Mouse (Mus musculus): Measurements from ENCODE around the gene Lhpp.
A peak's percentile ranks its signal among the peaks of the same experiment; 100 is the strongest.

The Lhpp gene

DNA sequence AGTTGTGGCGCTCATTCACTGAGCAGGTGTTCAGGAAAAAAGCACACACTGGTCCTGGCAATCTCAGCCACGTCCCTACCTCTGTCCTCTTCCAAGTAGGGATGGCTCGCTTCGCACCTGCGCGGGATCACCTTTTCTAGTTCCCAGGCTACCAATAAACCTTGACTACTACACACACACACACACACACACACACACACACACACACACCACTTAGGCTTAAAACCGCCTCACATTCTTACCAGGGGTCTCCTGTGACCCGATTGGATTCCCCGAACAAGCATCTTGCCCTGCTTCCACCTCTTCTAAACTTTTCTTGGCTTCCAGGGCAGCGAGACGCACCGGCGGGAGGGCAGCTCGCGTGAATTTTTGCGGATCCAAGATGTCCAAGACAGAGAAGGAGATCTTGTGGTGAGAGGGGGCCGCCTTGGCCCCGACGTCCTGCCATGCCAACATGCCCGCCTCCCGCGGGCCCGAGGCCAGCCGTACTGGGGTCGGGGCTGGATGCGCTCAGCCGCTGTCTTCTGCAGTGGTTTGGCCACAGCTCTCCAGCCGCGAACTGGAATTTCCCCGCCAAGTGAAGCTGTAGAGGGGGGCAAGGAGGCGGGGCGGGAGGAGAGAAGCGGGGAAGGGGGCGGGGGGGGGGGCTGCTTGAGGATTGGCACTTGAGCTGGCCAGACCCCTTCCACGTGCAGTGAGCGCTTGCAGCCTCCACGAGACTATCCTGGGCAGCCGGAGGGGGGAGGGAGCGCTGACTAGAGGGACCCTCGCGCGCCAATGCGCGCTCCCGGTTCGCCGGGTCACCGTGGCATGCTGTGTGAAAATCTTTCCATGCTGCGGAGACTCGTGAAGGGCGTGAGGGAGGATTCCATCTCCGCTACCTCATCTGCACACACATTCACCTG lies 11.1 kb upstream of the Lhpp start, which contains the start of gene Nkx1-2:
Gene Nkx1-2 (minus strand): TSS at position 567 of the 905 bp plus-strand sequence.
- peak; percentile 17 to 19 for DNase-seq

DNA sequence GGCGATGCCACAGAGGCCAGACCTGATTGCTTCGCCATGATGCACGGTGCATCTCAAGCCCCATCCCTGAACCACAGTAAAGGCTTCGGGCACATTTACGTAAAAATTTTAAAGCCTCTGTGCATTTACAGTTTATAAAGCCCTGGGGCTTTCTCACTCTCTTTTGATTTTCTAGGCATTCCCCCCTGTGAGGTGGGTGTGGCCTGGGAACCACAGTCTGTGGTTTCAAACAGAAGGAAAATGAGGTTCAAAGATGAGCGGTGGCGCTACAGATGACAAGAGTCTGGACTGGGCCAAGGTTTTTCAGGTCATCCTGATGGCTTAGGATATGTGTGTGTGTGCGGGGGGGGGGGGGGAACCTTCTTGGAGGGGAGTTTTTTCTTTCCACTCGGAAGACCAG lies 10.4 kb upstream of the Lhpp start:
- DNase-seq, result peak in 1 of 2 experiments; percentile 24

DNA sequence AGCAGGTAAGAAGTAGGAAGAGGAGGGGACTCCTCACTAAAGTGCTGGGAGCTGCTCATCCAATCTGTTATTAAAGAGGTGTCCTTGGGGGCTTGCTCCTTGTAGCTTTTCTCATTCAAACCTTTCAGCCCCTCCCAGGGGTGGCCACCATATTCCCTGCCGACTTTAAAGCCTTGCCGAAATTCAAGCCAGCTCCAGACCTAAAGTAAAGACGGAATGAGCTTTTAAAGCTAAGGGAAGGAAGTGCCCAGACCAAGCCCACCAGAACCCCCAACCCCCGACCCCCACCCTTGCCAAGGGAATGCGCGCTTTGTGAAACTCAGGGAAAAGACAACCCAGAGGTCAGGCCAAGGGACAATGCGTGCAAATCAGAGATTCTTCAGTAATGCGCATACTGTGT lies 9.5 kb upstream of the Lhpp start:
- DNase-seq, result no peak

DNA sequence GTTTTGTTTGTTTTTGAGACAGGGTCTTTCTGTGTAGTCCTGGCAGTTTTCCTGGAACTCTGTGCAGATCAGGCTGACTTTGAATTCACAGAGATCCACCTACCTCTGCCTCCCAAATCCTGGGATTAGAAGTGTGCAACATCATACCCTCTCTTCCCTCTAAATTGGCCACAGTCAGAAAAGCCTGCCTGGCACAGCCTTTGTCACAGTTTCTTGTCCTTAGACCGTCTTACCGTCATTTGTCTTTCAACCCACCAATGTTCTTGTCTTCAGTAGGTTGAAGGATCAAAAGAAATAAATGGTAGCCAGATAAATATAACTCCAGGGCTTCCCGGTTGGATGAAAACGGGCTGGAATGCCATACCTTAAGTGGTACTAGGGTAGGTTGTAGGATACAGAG lies 5.7 kb upstream of the Lhpp start:
- no peak for DNase-seq

DNA sequence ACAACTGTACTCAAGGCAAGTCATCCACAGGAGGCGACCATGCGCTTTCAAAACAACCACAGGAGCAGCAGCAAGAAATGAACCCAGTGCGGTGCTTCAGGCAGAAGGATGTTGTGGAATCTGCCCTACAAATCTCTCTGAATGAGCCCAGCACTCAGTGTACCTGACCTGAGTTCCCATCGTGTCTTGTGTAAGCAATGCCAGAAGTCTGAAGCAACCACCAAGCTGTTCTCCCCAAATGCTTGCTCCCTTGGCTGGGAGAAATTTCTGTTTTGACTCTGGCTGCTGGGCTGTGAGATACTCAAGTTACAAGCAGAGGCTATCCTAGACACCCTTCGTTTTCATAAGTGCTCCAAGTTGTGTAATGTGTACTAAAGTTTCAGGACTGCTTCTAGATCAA lies 4.7 kb upstream of the Lhpp start:
- DNase-seq, result no peak

DNA sequence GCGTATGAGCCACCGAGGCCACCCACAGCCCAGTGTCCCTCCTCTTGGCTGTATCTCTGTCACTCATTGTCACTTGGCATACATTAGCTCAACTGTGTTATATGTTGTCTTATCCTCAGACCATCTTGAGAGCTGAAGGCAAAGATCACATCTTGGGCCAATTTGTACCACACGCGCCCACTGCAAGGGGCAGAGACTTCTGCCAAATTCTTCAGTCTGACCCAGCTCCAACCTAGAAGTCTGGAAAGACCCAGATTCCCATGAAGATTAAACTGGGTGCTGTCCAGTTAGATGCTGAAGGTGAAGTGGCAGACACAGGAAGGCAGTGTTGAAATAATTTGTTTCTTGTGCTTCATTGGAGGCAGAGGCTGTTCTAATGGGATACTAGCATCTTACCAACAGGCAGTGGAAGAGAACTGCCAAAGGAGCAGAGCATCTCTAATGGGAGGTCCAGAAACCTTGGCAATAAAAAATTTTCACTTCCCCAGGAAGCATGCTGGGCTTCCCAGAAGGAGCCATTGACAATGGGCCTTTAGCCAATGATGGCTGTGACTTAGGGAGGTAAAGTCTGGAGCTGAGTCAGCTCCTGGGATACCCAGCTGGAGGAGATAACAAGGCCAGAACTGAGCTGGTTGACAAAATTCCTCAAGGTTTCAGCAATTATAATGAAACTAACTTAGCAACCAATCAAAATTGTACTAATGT lies 2.0 kb upstream of the Lhpp start:
- DNase-seq, result no peak

DNA sequence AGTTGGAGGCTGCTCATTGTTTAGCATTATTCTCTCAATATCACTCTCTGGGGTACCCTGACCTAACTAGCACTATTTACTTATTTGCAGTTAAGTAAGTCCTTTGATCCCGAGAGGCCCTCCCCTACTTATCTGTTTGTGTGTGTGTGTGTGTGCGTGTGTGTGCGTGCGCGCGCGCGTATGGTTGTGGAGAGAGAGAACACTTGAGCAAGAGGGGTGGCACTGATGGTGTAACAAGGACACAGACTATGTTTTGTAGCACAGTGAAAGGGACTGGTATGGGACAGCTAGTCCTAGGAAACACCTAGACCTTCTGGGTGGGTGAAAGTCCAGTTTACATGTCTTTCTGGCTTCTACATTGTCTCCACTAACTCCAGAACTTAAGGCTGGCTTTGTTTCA lies 1.1 kb downstream of the Lhpp start:
- DNase-seq, result no peak

DNA sequence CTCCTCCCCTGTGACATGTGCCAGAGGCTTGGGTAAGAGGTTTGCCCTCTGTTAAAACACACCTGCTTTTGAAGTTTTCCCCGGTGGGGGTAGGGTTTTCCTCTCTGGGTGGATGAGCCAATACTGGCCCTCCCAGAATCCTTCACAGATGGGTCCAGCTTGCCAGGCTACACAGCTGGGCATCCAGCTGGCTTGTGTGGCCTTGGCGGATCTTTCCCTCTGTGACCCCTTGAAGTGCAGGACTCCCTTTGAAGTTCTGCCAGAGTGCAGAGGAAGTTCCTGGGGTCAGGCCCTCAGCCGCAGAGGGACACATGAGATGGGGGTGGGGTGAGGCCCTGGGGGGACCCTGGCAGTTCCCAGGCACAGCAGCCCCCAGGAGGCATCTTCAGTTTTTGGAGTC lies 4.9 kb downstream of the Lhpp start:
- no peak for DNase-seq

DNA sequence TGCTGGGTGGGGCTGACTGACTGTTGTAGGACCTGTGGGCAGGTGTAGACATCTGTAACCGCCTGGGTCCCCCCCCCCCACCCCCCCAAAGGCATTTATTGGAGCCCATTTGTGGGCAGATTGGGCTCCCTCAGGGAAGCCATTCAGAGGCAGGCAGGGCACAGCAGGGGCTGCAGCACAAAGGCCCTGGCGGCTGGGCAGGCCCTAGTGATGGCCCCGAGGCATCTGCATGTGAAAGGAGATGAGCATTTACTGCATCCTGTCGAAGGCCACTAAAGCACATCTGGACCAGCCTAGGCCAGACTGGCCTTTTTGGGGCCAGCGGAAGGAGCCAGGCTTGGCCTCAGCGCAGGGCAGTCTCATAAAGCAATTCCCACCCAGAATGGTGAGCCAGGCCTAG lies 6.0 kb downstream of the Lhpp start:
- DNase-seq, result no peak

DNA sequence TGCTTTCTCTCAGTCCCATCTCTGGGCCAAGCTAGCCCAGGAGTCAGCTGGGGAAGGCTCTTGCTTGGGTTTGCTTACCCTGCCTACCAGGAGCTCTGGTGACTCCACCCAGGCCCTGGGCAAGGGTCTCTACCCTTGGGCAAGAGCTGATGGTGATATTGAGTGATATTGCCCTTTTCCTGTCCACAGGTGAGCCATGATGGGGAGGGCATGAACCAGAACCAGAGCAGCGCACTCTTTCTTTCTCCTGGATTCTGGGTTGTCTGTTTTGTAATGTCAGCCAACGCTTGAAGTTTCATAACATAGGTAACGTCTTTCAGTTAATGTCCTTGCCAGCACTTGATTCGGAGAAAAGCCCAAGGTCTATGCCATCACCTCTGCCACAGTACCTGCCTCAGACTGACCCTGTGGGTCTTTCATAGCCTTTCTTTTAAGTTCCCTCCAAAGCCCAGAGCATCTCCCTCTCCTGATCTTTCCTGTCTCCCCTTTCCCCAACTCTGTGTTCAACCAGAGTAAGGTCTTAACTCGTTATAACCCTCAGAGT lies 6.7 kb downstream of the Lhpp start:
- no peak for DNase-seq

DNA sequence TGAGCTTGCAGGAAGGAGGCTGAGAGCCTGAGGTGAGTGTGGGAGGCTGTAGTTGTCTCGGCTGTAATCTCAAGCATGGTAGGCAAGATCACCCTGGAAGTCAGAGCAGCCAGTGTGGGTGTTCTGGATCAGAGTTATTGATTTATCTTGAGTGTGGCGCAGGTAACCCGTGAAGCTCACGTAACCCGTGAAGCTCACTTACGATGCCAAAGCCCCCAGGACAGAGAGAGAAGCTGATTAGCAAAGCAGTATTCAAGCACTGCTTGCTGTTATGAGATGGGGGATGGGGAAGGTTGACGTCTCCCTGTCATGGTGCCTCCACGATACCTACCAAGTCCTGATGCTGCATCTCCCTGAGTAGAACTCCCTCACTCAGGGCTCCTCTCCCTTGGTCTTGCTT lies 9.1 kb downstream of the Lhpp start:
- no peak for DNase-seq

DNA sequence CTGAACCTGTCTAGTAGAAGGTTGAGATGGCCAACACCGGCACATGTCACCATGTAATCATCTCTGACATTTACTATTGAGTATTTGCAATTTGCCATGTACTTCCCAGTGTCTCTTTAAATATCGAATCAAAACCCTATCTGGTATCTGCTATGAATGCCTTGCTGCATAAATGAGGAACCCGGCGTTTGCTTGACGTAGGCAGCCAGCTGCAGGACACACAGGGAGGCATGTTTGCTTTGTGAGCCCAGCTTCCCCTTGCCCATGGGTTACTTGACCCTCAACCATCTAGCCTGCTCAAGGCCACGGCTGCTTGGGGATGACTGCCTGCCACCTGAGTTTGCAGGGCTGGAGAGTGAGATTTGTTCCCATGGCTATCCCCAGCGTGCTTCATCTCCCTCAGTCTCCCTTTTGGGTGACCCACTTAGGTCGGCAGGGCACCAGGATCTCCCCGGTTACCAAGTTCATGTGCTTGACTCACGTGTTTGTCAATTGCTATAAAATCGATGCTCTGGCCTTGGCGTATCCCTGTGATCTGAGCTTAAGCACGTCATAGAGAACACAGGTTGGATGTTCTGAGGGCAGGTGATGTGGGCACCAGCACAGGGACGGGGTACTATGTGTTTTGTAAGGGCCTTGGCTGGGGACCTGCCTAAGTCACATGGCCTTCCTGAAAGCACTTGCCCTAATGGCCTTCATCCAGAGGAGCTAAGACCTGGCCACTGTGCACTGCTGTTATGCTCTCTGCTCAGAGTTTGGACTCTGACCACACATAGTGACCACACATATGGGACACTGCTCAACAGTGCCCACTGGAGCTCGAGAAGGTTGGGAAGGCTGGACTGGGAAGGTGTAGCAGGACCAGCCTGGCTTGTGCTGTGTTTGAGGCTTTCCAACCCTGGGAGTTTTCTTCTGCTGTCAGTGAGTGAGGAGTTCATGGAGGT lies 9.8 kb downstream of the Lhpp start:
- DNase-seq, result peak in 1 of 2 experiments; percentile 9

DNA sequence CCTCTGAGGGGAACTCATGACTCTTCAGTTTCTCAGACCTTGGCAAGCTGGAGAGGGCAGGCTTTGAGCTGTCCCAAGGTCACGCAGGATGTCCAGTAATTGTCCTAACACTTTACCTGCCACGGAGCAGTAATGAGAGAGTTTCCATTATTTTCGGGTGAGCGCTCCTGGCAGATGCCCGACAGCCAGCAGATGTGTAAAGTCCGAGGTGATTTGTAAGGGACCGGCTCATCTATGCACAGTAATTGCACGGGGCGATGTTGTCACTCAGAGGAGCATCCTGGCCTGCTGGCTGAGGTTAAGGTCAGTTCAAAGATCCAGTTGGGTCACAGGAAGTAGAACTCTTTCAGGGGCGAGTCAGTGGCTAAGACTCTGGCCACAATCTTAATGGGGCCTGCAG lies 13.7 kb downstream of the Lhpp start:
- DNase-seq, result no peak

DNA sequence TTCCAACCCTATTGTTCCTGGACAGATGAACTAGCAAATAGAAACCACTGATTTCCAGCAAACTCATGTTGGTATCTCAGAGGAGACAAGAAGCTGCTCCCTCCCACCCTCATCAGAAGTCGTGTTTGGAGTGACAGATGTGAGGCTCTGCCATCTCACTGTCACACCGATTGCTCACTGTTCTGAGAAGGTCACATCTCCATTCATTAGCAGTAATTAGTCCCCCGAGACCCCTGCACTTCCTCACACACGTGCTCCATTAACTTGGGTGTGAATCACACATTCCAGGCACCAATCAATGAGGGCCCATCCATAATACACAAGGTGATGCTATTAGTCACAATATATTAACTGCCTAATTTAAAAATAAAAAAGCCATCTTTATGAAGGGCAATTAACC lies 15.7 kb downstream of the Lhpp start:
- DNase-seq, result no peak

DNA sequence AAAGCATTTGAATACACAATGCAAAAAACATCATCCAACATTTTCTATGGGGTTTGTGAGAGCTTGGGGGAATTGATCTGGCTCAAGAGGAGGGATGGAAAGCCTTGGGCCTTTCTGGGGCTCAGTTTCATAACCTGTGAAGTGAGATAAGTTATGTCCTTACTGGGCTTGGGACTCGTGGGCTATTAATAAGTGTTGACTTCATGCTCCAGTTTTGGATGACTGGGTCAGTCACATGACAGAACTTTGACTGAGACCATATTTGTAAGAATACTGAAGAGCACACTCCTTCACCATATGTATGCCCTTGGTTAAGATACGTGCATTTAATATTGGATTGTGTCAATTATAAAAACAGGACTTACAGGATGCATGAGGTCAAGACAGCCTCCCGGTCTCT lies 17.0 kb downstream of the Lhpp start:
- DNase-seq, result no peak

DNA sequence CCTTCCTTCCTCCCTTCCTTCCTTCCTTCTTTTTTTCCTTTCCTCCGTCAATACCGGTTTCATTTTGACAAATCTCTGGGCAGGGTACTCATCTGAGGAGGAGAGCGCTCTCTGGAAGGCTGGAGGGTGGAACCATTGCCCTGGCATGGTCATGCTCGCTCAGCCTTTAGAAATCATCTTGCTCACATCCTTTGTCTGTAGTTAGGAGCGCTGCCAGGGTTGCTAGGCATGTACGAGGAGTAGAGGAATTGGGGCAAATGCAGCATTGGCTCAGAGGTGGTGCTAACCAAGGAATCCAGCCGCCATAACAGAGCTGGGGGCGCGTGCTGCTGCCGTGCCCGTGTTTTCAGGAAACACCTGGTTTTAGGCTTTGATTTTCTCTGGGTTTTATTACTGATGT lies 20.9 kb downstream of the Lhpp start:
- DNase-seq, result no peak

DNA sequence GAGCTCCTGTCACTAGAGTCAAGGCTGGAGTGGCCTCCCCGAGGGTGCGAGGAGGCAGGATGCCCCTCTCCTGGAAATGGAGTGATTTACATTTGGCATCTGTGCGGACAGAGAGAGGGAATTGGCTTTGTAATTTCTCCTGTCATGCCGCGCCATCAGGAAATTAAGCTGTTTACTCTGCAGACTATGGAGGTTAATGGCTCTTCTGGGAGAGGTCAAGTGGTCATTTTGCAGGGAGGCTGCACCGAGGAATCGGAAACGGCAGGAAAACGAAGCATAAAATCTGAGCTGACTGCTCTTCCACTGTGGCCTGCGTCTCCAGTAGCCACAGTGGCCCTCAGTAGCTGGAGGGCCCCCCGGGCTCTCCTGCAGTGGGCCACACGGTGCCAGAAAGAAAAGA lies 26.9 kb downstream of the Lhpp start:
- no peak for DNase-seq

DNA sequence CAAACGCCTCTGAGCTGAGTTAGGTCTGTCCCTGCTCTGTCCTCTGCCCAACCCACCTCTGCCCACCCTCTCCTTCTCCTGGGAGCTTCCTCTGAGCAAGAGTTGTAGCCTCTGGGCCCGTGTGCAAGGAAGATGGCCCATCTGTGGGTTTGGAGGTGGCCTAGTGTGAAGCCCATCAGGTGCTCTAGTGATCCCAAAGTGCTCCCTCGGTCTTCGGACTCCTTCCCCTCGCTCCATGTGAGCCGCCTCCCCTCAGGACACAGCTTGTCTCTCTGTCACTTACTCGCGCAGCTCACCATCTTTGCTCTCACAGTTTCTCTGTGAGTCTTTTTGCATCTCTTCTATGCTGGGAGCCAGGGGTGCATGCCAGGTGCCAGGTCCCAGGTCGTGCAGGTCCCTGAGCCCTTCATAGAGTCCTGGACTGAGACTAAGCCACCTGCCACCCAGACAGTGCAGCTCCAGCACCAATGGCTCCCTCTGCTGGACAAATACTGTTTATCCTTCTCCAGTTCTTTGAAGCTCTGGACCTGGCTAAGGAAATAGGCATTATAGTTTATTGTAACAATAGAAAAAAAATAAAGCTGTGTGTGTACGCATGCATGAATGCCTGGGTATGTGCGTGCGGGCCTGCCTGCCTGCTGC lies 28.1 kb downstream of the Lhpp start:
- DNase-seq, result peak; percentile 51 to 56

DNA sequence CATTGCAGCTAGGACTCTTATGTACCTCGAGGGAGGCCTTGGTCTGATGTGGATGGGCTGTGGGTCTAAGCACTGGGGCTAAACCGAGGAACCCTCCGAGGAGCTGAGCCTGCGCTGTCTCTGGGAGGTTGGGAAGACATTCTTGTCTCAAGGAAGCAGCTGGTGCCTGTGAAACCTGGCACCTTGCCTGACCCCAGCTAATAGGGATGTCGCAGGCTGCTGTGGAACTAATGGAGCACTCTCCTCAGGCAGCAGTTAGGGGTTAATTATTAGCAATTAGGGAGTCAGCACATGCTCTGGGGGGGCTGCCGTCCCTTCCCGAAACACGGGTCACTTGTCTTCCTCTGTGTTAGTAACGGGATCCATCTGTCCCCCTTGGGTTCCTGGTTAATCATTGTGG lies 30.5 kb downstream of the Lhpp start:
- DNase-seq, result no peak

DNA sequence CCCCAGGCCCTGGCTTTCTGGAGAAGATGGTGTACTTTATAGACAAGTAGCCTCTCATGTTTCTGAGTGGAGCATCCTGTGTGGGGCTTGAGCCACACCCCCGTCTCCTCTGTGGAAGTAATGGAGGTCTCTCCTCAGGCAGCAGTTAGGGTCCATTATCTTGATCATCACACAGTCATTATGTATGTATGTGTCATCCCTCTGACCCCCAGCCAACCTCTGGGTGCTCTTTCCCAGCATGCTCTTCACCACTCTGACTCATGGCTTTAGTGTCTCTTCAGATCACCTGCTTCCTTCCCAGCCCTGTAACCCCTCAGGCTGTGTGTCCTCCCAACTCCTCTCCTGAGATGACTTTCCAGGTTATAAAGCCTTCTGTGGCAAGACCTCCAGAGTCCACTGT lies 31.2 kb downstream of the Lhpp start:
- DNase-seq, result no peak

DNA sequence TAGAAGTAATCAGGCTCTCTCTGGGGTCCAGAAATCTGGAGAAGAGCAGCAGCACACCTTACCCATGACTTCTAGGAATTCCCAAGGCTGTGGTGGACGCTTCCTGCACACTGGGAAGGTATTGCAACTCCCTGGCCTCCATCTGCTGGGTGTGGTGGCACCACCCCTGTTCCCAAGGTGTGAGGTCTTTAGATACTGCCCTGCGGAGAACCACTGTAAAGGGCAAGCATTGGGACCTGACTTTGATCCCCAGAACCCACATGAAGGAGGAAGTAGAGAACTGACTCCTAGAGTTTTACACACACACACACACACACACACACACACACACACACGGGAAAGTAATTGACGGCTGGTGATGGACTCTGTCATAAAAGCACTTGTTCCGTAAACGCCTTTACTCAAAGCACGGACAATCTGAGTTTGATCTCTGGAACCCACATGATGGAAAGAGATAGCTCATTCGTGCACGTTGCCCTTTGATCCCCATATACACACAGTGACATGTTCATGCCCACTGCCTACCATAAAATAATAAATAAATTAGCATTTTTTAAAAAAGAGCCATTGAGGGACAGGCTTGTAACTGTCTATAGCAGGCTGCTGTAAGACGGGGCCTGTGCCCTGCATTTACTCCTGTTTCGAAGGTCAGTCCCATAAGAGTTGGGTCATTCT lies 34.3 kb downstream of the Lhpp start:
- no peak for DNase-seq

DNA sequence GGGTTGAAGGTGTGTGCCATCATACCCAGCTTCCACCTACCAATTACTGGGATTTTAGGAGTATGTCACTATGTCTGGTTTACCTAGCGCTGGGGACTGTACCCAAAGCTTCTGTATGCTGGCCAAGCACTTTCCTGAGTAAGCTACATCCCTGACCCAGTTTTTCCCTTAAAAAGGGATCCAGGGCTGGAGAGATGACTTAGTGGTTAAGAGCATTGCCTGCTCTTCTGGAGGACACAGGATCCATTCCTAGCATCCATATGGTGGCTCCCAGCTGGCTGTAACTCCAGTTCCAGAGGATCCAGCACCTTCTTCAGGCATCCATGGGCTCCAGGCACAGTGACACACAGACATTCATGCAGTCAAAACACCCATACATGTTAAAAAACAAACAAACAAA lies 36.1 kb downstream of the Lhpp start:
- no peak for DNase-seq
